Mouse (Mus musculus) telencephalon, adult 2 months (tissue): ENCODE measurements at regions not wholly inside any gene's neighbourhood (a gene's known extent, or its start where the extent isn't known, plus 50 kb on each side); places are given as distances from the start of the nearest gene placed in this dataset.

Experiments used
- DNase-seq: peaks from one replicate; pipeline ENCODE4 v3.0.0-alpha.2; 2011; ENCODE audit warnings: low read depth, low spot score

DNA sequence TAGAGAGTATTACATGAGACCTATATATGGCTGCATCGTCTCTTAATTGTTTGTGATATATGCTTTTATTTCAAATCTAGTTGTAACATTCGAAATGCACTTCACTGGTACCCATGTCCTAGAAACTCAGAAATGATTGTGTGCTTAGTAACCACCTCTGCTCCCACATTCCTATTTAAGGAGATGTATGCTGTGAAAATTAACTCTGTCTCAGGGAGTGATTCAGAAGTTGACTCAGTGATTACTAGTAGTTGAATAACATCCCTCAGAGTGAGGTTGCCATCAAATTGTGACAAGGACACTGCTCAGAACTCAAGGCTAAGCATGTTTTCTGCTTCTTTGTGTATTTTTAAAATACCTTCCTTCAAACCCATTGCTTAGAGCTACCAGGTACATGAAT is 661.9 kb downstream of the Utrn start:
- peak; percentile 44 for DNase-seq

DNA sequence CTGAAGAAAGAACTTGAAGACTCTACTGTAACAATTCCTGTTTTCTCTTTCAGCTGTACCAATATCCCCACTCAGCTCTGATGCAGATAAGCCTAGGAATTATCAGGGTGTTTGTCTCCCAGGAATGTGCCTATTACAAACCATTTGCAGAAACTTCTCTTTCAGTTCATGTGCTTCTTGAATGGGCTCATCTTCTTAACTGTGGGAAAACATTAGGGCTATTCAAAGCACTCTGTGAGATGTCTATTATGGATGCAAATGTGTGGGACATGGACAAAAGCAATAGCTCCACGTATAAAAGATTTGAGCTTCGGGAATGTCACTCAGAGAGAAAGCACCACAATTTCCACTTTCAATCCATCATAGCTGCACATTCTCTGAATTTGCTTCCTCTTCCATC is 659.0 kb downstream of the Utrn start:
- DNase-seq: no peak

DNA sequence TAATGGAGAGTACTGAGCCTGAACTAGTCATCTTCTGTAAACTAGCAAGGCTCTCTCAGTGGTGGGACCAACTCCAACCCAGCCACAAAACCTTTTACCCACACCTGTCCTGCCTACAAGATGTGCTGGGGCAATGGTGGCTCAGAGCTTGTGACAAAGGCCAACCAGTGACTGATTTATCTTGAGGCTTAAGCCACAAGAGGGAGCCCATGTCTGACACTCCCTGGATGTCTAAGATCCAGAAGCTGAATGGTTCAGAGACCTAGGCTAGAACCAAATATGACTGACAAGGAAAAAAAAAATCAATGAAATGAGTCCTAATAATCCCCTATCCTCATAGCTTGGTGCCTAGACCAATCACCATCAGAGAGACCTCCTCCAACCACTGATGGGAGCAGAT is 650.3 kb downstream of the Utrn start:
- DNase-seq: no peak

DNA sequence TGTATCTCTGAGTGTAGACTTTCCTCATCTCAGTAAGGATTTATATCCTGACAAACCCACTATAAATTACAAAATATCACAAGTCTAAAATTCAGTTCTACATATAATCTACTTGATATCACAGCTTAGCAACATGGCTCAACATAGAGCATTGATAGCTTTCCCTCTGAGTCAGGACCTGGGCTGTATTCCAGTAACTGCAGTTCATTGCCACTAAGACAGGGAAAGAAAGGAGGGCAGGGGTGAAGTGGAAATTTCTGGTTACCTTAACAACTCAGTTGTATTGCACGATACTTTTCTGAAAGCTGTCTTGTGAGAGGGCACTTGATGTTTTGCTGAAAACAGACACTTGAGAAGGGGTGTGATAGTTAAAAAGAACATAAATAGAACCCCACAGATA is 635.0 kb downstream of the Utrn start:
- DNase-seq: no peak

DNA sequence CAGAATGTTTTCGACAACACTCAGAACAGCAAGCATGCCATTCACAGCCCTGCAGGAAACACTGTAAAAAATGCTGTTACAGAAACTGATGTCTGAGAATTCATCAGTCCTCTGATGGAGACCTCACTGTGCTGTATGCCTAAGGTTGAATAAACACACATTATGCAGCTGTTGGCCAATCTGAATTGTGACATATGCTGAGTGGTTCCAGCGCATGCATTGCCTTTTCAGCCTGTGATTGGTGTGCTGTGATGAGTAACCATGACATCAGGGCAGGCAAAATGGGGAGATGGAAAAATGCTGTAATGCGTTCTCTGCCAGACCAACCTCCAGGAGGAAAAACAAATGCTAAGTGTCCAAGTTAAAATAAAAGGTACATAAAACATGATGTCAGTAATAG is 620.3 kb downstream of the Utrn start:
- no peak for DNase-seq

DNA sequence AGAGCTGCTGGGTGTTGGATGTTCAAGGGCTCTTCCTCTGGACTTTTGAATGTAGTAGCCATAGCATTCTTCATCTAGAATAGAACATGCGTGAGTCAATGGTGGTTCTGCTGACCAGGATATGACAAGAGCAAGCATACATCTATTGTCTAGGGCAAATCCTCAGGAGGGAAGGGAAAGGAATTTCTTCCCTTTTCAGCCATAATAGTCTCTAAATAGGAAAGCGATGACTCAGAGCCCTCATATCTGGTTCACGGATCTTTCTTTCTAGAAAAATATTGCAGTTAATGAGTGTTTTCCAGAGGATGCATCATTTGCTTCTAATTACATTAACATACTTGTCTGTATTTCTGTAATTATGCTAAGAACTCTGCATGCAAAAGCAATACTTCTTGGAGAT is 615.9 kb downstream of the Utrn start:
- no peak for DNase-seq

DNA sequence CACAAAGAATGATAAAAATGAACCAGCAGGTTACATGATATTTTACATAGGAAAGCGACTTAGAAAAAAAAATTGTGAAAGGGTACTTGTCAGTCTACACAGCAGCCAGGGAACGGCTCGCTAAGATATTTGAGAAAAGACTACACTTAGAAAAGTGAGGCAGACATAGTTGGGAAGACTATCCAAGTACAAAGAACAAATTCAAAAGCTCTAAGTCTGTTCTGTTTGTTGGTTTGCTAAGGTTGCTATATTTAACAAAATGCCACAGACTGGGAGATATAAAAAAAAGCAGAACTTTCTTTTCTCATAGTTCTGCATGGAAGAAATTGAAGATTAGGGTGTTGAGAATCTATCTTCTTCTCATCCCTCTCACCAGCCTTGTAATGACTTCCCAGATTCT is 583.5 kb downstream of the Utrn start:
- DNase-seq: no peak

DNA sequence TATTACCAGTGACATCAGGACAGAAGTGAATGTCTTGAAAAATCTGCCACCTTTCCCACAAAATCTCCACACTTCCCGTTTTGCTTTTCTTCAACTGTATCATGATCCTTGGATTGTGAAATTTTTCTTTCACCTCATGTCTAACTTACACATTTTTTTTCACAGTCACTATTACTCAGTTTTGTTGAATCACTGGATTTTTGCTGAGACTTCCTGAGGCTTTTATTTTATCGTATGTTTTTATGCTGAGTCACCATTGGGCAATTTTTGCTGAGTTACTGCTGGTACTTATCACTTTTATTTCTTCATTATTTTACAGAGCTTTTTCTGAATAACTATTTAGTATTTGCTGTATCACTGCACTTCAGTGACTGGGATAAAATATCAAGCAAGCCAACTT is 570.3 kb downstream of the Utrn start:
- peak; percentile 19 for DNase-seq

DNA sequence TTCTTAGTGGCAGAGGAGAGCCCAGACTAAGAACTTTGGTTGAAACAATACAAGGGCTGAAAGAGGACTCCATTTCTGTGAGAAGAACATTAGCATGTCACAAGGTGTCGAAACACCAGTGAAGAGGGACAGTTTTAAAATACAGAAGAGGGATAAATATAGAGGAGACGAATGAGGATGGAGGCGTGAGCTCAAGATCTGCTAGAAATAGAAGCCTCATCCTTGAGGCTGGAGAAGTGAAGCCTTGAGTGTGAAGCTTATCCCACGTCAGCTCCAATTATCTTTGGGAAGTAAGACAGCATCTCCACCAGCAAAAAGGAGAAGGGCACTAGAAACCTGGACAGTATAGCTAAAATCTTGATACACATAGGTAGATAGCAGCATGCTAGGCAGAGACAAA is 566.8 kb downstream of the Utrn start:
- peak; percentile 68 for DNase-seq

DNA sequence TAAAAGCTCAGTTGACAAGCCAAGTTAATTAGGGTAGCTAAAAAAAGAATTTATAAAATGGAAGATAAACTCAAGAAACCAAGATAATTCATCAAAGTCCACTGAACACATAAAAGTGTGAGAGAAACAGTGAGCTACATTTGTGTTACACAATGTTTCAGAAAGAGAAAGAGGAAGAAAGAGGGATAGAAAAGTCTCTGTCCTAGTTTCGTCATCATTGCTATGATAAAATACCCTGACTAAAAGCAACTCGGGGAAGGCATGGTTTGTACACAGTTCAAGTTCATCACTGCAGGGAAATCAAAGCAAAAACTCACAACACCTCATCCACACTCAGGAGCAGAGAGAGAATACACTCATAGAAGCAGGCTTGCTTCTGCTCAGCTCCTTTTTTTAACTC is 548.9 kb downstream of the Utrn start:
- DNase-seq: no peak
